Mouse (Mus musculus): ENCODE results near the gene Vsig8. TPM values are rescaled to one million over a fixed set of nuclear protein-coding genes. Genes with fewer than 3 reads are reported as not detected.

Gene Vsig8
- total RNA-seq (2021): under 1 TPM; 0.32 to 0.37 TPM

DNA sequence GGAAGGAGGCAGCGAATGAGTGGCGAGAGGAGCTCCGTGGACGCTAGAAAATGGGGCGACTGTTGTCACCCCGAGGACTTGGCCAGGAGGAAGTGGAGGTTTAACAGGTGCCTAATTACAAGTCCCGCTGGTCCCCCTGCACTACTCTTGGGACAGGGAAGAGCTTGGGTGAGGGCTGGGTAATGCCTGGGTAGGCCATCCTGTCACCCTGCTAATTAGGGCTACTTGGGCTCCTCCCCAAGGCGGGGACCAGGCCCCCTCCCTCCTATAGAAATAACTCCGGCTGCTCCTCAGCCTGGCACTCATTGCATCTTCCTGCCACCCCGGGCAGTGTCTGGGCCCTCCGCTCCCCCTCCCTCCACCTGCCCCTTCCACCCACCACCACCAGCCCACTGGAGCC is at the start of gene Vsig8:
Gene Vsig8 (plus strand): TSS at position 301 of the 400 bp plus-strand sequence.
- intact Hi-C loops (cut with DNase I): no loop called here
- no peak for DNase-seq (ENCODE audit: low spot score in 2 of 2)

DNA sequence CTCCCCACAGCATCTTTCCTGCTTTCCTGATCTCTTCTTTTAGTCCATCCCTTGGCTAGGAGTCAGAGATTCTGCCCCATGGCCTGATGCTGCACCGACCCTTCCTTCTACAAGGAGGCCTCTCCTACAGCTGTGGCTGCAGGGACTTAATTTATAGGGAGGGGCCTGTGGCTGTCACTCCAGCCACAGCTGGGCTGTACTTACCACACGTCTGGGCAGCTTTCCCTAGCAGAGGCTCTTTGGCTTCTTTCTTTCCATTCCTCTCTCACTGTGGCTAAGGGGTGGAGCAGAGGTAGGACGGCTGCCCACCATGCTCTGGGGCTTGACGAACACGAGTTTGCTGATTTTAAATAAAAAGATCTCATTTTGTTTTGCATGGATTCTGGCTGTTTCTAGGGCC is 48.7 kb upstream of the Vsig8 start:
- intact Hi-C loops (cut with DNase I): no loop called here
- no peak for DNase-seq (ENCODE audit: low spot score in 2 of 2)

DNA sequence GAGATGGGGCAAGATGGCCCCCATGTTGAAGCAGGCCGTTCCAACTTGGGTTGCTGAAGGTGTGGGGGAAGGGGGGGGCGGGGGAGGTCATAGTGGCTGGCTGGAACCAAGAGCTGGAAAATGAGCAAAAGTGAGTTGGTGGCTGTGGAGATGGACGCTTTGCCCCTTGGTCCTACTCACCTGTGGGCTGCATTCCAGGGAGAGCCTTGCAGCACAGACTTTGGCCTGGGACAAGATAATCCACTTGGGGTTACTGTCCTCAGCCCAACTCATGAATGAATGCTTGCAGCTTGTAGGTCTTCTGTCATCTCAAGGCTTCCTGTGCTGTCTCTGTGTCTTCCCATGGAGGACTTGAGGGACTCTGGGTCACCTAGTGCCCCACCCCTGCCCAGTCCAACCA is 48.0 kb upstream of the Vsig8 start:
- intact Hi-C loops (cut with DNase I): no loop called here
- no peak for DNase-seq (ENCODE audit: low spot score in 2 of 2)

DNA sequence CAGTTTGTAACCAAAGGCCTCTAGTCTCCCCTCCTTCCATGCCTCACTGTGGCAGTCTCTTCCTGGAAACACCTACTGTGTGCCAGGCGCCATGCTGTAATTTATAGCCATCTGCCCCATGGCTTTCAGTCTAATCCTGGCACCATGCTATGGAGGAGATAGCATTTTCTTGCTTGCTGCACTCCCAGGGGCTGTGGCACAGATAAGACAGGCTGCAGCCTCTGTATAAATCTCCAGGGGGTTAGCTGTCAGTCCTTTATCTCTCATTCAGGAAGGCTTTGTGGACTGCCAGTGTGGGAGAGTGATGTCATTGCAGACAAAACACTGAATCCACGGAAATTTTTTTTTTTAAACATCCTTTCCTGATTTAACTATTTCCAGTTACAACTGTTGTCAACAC is 47.6 kb upstream of the Vsig8 start:
- intact Hi-C loops (cut with DNase I): no loop called here
- no peak for DNase-seq (ENCODE audit: low spot score in 2 of 2)

DNA sequence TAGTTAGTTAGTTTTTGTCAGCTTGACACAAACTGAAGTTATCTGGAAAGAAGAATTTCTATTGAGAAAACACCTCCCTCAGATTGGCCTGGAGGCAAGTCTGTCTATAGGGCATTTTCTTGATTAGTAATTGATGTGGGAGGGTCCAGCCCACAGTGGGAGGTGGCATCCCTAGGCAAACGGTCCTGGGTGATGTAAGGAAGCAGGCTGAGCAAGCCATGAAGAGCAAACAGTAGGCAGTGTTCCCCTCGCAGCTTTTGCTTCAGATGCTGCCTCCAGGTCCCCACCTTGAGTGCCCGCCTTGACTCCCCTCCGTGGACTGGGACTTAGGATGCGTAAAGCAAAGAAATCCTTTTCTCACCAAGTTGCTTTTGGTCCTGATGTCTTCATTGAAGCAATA is 46.5 kb upstream of the Vsig8 start:
- no peak for DNase-seq (ENCODE audit: low spot score in 2 of 2)

DNA sequence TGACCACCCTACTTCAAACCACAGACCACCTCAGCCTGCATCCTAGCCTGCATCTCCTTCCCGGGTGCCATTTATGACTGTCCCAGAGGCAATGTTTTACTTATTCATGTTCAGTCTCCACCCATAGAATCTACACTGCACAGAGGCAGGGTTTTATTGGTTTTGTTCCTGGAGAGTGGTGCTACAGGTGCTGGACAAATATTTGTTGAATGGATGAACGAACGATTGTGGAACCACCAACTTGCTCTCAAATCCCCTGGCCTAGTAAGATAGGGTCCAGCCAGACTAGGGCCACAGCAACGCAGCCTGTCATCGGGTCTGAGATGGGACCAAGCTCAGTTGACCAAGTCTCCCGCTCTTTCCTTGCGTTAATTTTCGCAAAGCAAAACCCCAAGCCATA is 45.8 kb upstream of the Vsig8 start:
- intact Hi-C loops (cut with DNase I): no loop called here

More for the DNA sequence above, 46.5 kb upstream of the Vsig8 start:
- intact Hi-C loops (cut with DNase I): no loop called here

DNA sequence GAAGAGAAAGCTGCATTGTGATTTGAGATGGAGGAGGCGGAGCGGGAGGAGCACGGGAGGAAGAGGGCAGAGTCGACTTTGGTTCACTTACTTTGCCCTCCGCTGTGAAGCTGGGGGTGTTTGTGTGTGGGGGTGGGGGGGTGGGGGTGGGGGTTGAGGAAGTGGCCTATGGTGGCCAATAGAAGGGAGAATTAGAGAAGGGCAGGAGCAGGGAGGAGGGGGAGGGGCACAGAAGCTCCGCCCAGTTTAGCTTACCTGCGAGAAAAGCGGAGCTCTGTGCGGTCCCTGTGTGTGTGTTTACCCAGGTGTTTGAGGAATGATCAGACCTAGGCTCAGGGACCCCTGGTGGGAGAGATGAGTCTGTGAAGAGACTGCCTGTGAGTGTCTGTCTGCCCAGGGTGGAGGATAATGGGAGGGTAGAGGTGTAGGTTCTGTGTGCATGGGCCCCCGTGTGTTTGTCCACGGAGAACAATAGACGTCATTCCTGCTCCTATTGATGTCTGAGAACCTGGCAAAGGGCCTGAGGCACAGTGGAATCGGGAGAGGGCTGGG is 45.2 kb upstream of the Vsig8 start:
- intact Hi-C loops (cut with DNase I): no loop called here

More for the DNA sequence above, 45.8 kb upstream of the Vsig8 start:
- DNase-seq (ENCODE audit: low spot score in 2 of 2): no peak

DNA sequence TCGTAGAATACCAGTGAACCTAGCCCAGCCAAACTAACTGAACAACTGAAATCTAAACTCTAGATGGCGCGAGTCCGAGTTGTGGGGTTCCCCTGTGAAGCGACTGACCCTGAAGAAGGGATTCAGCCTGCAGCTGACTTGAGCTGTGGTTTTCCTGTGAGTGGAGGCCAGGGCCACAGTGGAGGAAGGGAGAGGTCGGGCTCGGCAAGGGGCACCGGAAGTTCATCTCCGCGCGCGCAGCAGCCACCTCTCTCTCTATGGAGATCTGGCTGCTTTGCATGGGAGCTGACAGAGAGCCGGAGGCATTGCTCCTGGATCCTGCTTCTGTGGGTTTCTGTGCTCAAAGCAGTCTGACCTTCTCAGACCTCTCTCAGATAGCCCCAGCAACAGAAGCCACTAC is 42.8 kb upstream of the Vsig8 start:
- no peak for DNase-seq (ENCODE audit: low spot score in 2 of 2)
- intact Hi-C loops (cut with DNase I): no loop called here

More for the DNA sequence above, 45.2 kb upstream of the Vsig8 start:
- DNase-seq (ENCODE audit: low spot score in 2 of 2): no peak

DNA sequence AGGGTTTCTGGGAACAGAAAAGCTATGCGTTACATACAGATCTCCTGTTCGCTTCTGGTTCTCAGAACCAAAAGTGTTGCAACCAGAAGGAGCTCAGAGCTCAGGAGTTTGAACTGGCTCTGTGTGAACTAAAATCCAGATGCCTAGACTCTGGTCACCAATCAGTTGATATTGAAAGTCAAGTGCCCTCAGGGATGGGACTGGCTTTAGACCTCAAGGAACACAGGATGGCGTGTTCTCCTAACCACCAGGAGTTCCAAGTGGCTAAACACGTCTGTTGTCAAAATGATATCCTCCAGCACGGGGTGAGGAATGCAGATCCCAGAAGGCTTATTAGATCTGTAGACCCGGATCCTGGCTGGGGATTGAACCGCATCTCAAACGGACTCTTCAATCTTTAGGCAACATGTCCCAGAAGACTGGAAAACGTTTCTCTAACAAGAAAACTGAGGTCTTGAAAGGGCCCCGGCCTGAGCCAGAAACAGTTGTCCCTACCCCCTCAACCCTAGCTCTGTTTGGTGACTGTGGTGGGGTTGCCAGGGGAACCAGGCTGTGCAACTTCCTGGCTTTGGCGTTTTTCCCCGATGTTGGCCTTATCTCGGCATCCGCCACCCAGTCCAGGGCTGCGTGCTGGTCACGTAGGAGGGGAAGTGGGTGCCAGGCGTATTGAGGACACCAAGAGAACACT is 42.1 kb upstream of the Vsig8 start:
- DNase-seq (ENCODE audit: low spot score in 2 of 2): peak in 1 of 2 experiments; percentile 45

DNA sequence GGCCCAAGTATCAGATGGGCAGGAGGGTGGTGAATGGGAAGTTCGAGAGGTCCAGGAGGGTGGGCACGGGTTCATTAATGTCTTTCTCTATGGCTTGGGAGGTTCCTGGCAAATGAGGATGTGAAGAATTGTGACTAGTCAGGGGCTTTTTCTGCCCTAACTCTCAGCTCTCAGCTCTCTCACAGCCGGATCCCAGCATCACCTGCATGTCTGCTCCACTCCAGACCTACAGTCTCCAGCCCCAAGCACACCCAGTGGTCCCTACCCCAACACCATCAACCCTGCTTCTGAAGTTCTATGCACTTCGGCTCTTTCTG is 41.6 kb upstream of the Vsig8 start:
- DNase-seq (ENCODE audit: low spot score in 2 of 2): no peak
- intact Hi-C loops (cut with DNase I): no loop called here

More for the DNA sequence above, 42.1 kb upstream of the Vsig8 start:
- intact Hi-C loops (cut with DNase I): no loop called here

DNA sequence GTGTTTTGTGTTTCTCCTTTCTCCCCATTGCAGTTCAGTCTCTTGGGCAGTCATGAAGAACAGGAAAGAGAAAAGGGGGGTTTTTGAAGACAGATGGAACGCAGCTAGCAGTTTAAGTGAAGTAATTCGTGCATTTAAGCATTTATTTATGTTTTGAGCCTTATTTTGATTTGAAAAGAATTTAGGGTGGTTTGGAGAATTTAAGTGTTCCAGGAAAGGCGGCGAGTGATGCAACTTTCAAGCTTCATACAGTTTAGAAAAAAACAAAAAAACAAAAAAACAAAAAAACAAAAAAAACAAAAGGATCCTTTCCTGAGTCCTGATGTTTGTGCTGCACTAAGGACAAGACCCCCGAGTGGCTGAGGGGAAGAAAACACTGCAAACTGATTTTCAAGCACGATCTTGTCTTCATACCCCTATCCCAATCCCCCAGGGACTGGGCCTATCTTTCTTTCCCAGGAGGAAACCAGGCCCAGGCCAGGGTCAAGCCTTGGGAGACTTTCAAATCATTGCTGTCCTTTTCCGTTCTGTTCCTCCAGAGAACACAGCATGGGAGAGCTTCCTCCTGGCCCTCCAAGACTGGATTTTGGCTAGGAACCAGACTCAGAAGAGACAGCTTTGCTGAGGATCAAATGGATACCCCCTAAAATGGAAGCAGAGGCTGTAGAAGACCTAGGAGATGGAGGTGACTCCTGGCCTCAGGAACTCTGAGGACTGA is 41.0 kb upstream of the Vsig8 start:
- DNase-seq (ENCODE audit: low spot score in 2 of 2): no peak
- intact Hi-C loops (cut with DNase I): no loop called here

DNA sequence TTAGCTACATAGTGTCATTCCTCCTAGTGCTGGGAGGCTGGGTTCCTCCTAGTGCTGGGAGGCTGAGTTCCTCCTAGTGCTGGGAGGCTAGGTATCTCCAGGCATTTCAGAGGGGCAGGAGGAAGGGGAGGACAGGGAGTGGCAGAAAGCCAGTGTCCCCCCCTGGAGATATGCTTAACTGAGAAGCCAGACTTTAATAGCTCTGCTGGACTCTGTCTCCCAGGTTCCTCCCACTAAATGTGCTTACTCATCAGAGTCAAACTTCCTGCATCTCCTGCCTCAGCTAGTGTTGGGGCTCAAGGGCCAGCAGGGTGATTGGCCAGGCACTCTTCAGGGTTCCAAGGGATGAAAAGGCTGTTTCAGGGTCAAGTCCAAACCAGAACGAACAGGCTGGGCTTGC is 40.3 kb upstream of the Vsig8 start:
- DNase-seq (ENCODE audit: low spot score in 2 of 2): no peak
- intact Hi-C loops (cut with DNase I): no loop called here

DNA sequence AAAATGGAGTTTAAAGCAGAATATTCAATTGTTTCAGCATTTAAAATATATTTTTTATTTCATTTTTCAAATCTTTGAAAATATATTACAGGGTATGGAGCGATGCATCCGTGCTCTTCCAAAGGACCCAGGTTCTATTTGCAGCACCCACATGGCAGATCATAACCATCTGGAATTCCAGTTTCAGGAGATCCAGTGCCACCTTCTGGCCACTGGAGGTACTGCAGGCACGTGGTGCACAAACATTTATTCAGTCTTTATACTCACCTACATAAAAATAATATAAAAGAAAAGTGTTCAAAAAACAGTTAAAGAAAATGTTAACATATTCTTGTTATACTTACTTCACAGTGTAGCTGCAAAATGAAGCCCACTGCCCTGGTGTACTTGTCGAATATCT is 37.7 kb upstream of the Vsig8 start:
- intact Hi-C loops (cut with DNase I): no loop called here
- DNase-seq (ENCODE audit: low spot score in 2 of 2): no peak

DNA sequence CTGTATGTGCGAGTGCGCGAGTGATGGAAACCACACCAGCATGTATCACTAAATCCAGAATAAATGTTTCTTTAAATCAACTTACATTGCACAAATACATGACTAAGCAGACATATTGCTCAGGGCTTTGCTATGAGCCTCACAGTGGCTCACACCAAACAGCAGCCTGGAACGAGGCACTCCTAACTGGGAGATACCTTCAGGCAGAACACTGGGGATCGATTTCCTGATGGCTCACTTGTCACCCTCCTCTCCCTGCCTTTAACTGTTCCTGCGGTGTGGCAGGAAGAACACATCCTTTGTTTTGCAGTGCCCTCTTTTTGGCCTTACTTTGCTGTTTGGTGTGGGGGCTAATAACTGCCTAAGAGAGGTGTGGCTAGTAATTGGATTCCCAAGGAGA is 36.1 kb upstream of the Vsig8 start:
- intact Hi-C loops (cut with DNase I): loop anchor here (10.0 kb wide), 1 partner anchor 805 kb away; no protein-coding TSS in a partner anchor

DNA sequence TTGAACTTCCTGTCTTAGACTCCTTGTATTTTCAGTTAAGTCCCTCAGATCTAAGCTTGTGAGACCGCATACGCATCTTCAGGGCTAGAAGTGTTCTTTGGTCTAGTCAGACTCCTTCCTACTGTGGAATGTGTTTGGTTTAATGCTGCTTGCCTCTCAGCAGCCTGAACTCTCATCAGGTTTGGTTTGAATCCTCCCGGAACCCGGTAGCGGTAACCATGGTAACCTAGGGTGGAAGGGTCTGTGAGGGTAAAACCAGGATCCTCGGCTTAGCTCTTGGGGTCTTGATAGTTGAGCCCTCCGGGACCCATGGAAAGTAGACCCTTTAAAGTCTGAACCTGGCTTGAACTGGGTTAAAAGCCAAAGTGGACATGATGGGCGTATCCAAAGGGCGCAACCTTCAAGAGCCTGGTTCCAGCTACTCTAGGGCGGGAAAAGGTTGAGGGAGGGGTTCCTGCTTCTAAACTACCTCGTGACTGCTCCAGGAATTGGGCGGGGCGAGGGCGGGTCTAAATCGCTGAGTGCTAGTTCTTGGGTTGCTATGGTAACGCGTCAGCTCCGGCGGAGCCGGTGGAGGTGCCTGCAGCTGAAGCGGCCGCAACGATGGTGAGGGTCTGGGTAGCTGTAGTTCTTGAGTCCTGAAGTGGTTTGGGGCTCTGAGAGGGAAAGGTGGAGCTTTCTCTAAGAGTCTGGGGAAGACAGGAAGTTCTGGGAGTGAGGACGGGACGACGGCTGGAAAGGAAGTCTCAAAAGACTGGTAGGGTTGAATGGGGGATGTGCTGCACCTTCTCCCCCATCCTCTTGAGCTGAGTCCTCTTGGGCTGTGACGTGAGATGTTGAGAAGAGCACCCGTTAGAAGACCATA is 34.9 kb upstream of the Vsig8 start, which contains the start of gene Cfap45:
Gene Cfap45 (plus strand): TSS at position 226 of the 865 bp plus-strand sequence.
- DNase-seq (ENCODE audit: low spot score in 2 of 2): peak; percentile 79 to 88
- intact Hi-C loops (cut with DNase I): loop anchor here (10.0 kb wide), 1 partner anchor 804 kb away; no protein-coding TSS in a partner anchor

More for the DNA sequence above, 36.1 kb upstream of the Vsig8 start:
- no peak for DNase-seq (ENCODE audit: low spot score in 2 of 2)

DNA sequence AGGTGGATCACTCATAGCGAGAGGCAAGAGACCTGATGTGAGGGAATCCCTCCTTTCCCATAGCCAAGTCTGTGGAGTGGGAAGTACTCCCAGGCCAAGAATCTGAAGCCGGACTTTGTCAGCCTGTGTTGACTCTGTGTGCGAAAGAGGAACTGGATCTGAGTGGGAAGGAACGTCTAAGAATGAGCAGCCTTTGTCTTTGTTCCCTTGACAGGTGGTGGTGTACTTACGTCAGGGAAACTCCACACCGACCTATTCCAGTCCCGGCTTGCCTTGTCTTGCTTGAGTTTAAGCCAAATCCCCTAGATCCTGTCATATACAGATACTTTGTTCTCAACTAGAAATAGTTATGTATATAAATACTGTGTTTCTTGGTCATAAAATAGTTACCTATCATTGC is 33.2 kb upstream of the Vsig8 start:
- intact Hi-C loops (cut with DNase I): loop anchor here (10.0 kb wide), 1 partner anchor 802 kb away; no protein-coding TSS in a partner anchor
- DNase-seq (ENCODE audit: low spot score in 2 of 2): no peak

DNA sequence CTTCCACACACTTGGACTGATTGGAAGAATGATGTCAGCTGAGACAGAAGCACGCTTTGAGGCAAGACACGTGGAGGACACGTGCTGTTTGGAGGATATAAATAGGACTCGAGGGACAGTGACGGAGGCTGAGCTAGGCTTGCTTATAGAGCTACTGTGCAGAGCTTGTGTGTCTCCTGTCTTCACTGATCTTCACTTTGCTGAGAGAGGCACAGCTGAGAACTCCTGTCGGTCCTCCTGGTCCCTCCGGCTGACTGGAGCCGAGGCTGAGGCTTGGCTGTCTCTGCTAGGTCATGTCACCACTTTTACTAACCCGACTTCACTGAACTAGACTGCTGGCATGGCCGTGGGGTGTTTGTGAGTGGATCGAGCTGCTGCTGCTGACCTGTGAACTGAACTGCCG is 32.0 kb upstream of the Vsig8 start:
- intact Hi-C loops (cut with DNase I): loop anchor here (10.0 kb wide), 1 partner anchor 801 kb away; no protein-coding TSS in a partner anchor
- no peak for DNase-seq (ENCODE audit: low spot score in 2 of 2)

DNA sequence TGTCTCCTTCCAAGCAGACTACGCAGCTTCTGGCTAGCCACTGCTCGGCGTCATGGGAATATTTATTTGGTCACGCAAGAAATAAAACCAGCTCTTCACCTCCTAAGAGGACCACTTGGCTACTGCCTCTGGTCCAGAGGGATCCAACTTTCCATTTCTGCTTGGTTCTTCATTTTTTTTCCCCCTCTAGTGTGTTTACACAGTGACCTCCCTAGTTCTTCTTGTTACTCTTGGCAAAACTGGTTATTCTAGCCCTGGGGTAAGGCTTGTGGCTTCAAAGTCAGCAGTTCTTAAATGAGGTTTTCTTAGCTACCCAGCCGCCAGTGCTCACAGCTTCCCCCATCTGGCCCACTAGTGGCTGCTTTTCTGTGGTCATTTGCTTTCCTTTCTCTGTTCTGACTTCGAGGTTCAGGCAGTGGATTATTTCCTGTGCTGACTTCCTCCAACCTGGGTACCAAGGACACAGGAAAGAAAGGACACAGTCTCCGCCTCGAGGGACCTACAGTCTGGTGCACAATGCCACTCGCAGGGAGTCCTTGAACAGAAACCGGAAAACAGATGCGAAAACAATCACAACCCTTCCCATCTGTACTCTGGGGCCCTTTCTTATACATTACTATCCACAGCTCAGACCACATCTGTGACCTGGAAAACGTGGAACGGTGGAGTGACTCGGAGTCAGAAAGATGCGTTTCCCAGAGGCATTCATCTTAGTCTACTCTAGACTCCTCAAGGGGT is 30.5 kb upstream of the Vsig8 start:
- peak in 1 of 2 experiments; percentile 40 for DNase-seq (ENCODE audit: low spot score in 2 of 2)
- intact Hi-C loops (cut with DNase I): loop anchor here (5.0 to 10.0 kb wide), 2 partner anchors 800 to 872 kb away; no protein-coding TSS in a partner anchor

DNA sequence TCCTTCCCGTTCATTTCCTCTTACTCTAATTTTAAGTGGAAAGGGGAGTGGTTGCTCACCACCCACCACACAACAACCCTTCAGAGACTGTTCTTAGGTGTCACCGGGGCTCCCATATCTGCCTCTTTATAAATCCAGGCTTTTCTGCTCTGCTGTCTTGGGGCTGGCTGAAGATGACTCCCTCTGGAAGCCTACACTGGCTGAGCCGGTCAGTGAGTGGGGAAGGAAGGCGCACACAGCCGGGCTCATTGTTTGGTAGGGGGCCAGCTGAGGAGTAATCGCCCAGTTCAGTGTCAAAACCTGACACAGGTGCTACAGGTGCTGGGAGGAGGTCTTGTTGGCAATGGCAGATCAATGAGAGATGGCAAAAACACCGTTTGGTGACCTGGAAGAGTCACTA is 29.8 kb upstream of the Vsig8 start:
- no peak for DNase-seq (ENCODE audit: low spot score in 2 of 2)
- intact Hi-C loops (cut with DNase I): loop anchor here (5.0 to 10.0 kb wide), 2 partner anchors 799 to 871 kb away; no protein-coding TSS in a partner anchor
